Mouse (Mus musculus) liver, embryonic 14.5 days (tissue): ENCODE data around the gene Pgpep1. TPM values are rescaled to one million over a fixed set of nuclear protein-coding genes. Genes with fewer than 3 reads are reported as not detected.

Experiments used
- ATAC-seq: fragments of 200-750 bp; cut with Nextera tagmentation; 2 replicates; pipeline ENCODE4 v1.8.0; 2017; ENCODE audit warnings: moderate number of reproducible peaks, mild to moderate bottlenecking, moderate library complexity; ENCODE audit not compliant: insufficient read depth
- DNase-seq, 3 experiments: peaks; one replicate each; pipeline ENCODE4 v3.0.0-alpha.2; 2012 to 2013; ENCODE audit warnings: low read depth in 3 of 3, low spot score in 3 of 3
- H3K27ac ChIP-seq: fragments of 300-500 bp; sonication (generic); 2 replicates; pipeline ENCODE4 v1.5.1; 2014; ENCODE audit warnings: moderate library complexity, mild to moderate bottlenecking, control low read depth, inconsistent platforms
- H3K27me3 ChIP-seq: fragments of 300-500 bp; sonication (generic); 2 replicates; pipeline ENCODE4 v1.6.1; 2014; ENCODE audit warnings: mild to moderate bottlenecking, low read length, moderate library complexity; ENCODE audit not compliant: control insufficient read depth, insufficient read depth
- H3K36me3 ChIP-seq: fragments of 300-500 bp; sonication (generic); replicated peaks from 2 replicates; pipeline ENCODE4 v1.6.1; 2014; ENCODE audit warnings: low read depth; ENCODE audit not compliant: control insufficient read depth, insufficient read depth
- H3K4me1 ChIP-seq, 2 experiments: fragments of 200-500 bp in 1 of 2; fragments of 300-500 bp in 1 of 2; sonication (generic) in 1 of 2; replicated peaks; 2 replicates each; pipeline ENCODE4 v1.6.1; 2012 to 2014; ENCODE audit warnings: antibody characterized with exemption in 1 of 2, inconsistent platforms in 1 of 2, low read length in 1 of 2; ENCODE audit not compliant: control insufficient read depth in 2 of 2, insufficient read depth in 2 of 2
- H3K4me2 ChIP-seq: fragments of 300-500 bp; sonication (generic); 2 replicates; pipeline ENCODE4 v1.6.1; 2014; ENCODE audit warnings: low read depth, mild to moderate bottlenecking, control low read depth, moderate library complexity
- H3K4me3 ChIP-seq, 2 experiments: fragments of 200-500 bp in 1 of 2; fragments of 300-500 bp in 1 of 2; sonication (generic) in 1 of 2; 2 replicates each; pipeline ENCODE4 v1.5.1; 2012 to 2014; ENCODE audit warnings: low read depth in 2 of 2, low read length in 2 of 2, mild to moderate bottlenecking in 2 of 2, control low read depth in 1 of 2, inconsistent platforms in 1 of 2, moderate library complexity in 1 of 2; ENCODE audit not compliant: insufficient read depth in 1 of 2
- H3K9ac ChIP-seq: fragments of 300-500 bp; sonication (generic); replicated peaks from 2 replicates; pipeline ENCODE4 v1.6.1; 2014; ENCODE audit warnings: mild to moderate bottlenecking, control low read depth, moderate library complexity
- H3K9me3 ChIP-seq: fragments of 300-500 bp; sonication (generic); 2 replicates; pipeline ENCODE4 v1.6.1; 2016; ENCODE audit warnings: low read length, mixed read lengths; ENCODE audit not compliant: control insufficient read depth
- CTCF ChIP-seq: IDR thresholded peaks from 2 replicates; pipeline ENCODE4 v1.5.1; 2016; ENCODE audit warnings: antibody characterized with exemption, low read depth, control low read depth
- EP300 ChIP-seq: IDR thresholded peaks from 2 replicates; pipeline ENCODE4 v1.6.1; 2016; ENCODE audit warnings: antibody characterized with exemption, low read depth
- WGBS: fragments of 180-500 bp; shearing (Covaris S2); extraction: QIAGEN DNeasy Blood & Tissue Kit; methylation state at CpG from one replicate; pipeline ENCODE4 v1.1.7; 2014; ENCODE audit not compliant: insufficient replicate concordance; 5-methylcytosine and 5-hydroxymethylcytosine counted together
- polyA plus RNA-seq, 2 experiments: library from polyadenylated mRNA; depleted of rRNA in 1 of 2; stranded (reverse) in 1 of 2; unstranded in 1 of 2; fragments of >200 nt; fragmentation: Nextera tagmentation in 1 of 2; extraction: Ambion mirVana in 1 of 2; gene quantifications; 2 replicates each; pipeline versions ENCODE4 v1.2.1 to v1.2.3; 2012 to 2014

Pgpep1 gene
- polyA plus RNA-seq, 2 experiments: 8.6 to 19.8 TPM

- H3K9ac ChIP-seq: no peak overlapping the region; the same call in 1 of the 2 replicates
- peaks cover 5% of the 10 kb centered on the region for H3K36me3 ChIP-seq
Observed at GRCm38 (mm10) chr8:70646369-70646768, 13.8 kb downstream of the Pgpep1 start.

GRCm38 (mm10) chr8:70645501-70646224, 14.5 kb downstream of the Pgpep1 start:
- Histone ChIP-seq H3K36me3 (peaks cover 3% of the 10 kb centered on the region), H3K4me3 (no peak overlapping the region), H3K4me2 (no peak overlapping the region), H3K9ac (no peak overlapping the region), H3K4me1 (peaks cover 6 to 10% of the 10 kb centered on the region in 2 experiments; a peak in 2 of 4 replicates), H3K27ac (no peak overlapping the region), H3K27me3 (no peaks in the 10 kb centered on the region), H3K9me3 (no peaks in the 10 kb centered on the region)
- no peak for TF ChIP-seq EP300
- DNase-seq: no peak
- WGBS: 49% methylated on average over 17 of the region's 17 CpGs
- ATAC-seq: no peak

More at GRCm38 (mm10) chr8:70646369-70646768, 13.8 kb downstream of the Pgpep1 start:
- H3K4me3 ChIP-seq: no peak overlapping the region
- DNase-seq: no peak
- no peaks in the 10 kb centered on the region for H3K27me3 ChIP-seq
- H3K4me2 ChIP-seq: no peak overlapping the region
- peaks cover 6 to 10% of the 10 kb centered on the region in 2 experiments; a peak in 2 of 4 replicates for H3K4me1 ChIP-seq
- no peak overlapping the region for H3K27ac ChIP-seq
- ATAC-seq: no peak
- WGBS: 77% methylated on average over 6 of the region's 6 CpGs
- H3K9me3 ChIP-seq: no peaks in the 10 kb centered on the region
- no peak for TF ChIP-seq CTCF
- no peak for TF ChIP-seq EP300

GRCm38 (mm10) chr8:70644065-70644464, 16.1 kb downstream of the Pgpep1 start:
- WGBS: 69% methylated on average over 2 of the region's 2 CpGs
- DNase-seq (no peak), ATAC-seq (no peak)
- H3K27me3 ChIP-seq: no peaks in the 10 kb centered on the region
- peak; percentile 68 for TF ChIP-seq CTCF
- no peak for TF ChIP-seq EP300
- no peak overlapping the region for H3K4me2 ChIP-seq
- no peaks in the 10 kb centered on the region for H3K36me3 ChIP-seq
- no peak overlapping the region for H3K4me3 ChIP-seq
- no peak overlapping the region for H3K27ac ChIP-seq
- H3K9ac ChIP-seq: no peak overlapping the region
- H3K9me3 ChIP-seq: no peaks in the 10 kb centered on the region
- peaks cover 4 to 7% of the 10 kb centered on the region in 2 experiments; a peak in 2 of 4 replicates for H3K4me1 ChIP-seq

GRCm38 (mm10) chr8:70643019-70643418, 17.2 kb downstream of the Pgpep1 start:
- no peak for DNase-seq
- no peak overlapping the region for H3K4me3 ChIP-seq

GRCm38 (mm10) chr8:70638752-70639151, 21.4 kb downstream of the Pgpep1 start:
- no peaks in the 10 kb centered on the region for H3K9me3 ChIP-seq
- 79% methylated on average over 9 of the region's 9 CpGs for WGBS
- H3K9ac ChIP-seq: no peak overlapping the region
- no peak for DNase-seq
- ATAC-seq: no peak
- TF ChIP-seq CTCF: no peak
- TF ChIP-seq EP300: no peak
- H3K4me3 ChIP-seq: no peak overlapping the region
- H3K36me3 ChIP-seq: no peaks in the 10 kb centered on the region
- no peak overlapping the region for H3K27ac ChIP-seq
- H3K4me1 ChIP-seq: peaks cover 15 to 32% of the 10 kb centered on the region in 2 experiments
- H3K27me3 ChIP-seq: no peaks in the 10 kb centered on the region
- H3K4me2 ChIP-seq: no peak overlapping the region

More at GRCm38 (mm10) chr8:70643019-70643418, 17.2 kb downstream of the Pgpep1 start:
- no peaks in the 10 kb centered on the region for H3K36me3 ChIP-seq
- no peaks in the 10 kb centered on the region for H3K9me3 ChIP-seq
- WGBS: 46% methylated on average over 3 of the region's 3 CpGs
- no peak overlapping the region for H3K4me2 ChIP-seq
- H3K27me3 ChIP-seq: no peaks in the 10 kb centered on the region
- no peak for ATAC-seq
- H3K9ac ChIP-seq: no peak overlapping the region
- peaks cover 4 to 8% of the 10 kb centered on the region in 2 experiments; a peak in 3 of 4 replicates for H3K4me1 ChIP-seq
- no peak for TF ChIP-seq EP300
- TF ChIP-seq CTCF: no peak
- no peak overlapping the region for H3K27ac ChIP-seq
